Mouse (Mus musculus) megakaryocyte, embryonic 14.5 days (primary cell): ENCODE measurements at regions not wholly inside any gene's neighbourhood (a gene's known extent, or its start where the extent isn't known, plus 50 kb on each side); places are given as distances from the start of the nearest gene placed in this dataset.

Source experiments
- FLI1 ChIP-seq: IDR thresholded peaks from 2 replicates; pipeline ENCODE4 v1.6.1; 2012; ENCODE audit warnings: low read length, inconsistent platforms, mixed read lengths
- GATA1 ChIP-seq: IDR thresholded peaks from 3 replicates; pipeline ENCODE4 v1.6.1; 2012; ENCODE audit warnings: mixed read lengths, low read length, inconsistent platforms, borderline replicate concordance

GRCm38 (mm10) chr13:51970051-51970450 is 123.6 kb downstream of the Gadd45g start:
- TF ChIP-seq GATA1 (no peak), FLI1 (no peak)
